Mouse (Mus musculus) thymus, postnatal 25 days (tissue): ENCODE data around the gene Mipep.
A peak's percentile ranks its signal among the peaks of the same experiment; 100 is the strongest.

ENCODE experiments used
- DNase-seq: peaks from one replicate; pipeline ENCODE4 v3.0.0; 2022

Mipep gene

GRCm38 (mm10) chr14:60757722-60758121 lies 26.7 kb upstream of the Mipep start:
- DNase-seq, result no peak

- no peak for DNase-seq
These were observed 25.3 kb upstream of the Mipep start for GRCm38 (mm10) chr14:60759097-60759496.

GRCm38 (mm10) chr14:60761801-60762200 lies 22.6 kb upstream of the Mipep start:
- DNase-seq, result no peak

GRCm38 (mm10) chr14:60762754-60763153 lies 21.6 kb upstream of the Mipep start:
- DNase-seq, result no peak

- DNase-seq, result no peak
These were observed 20.6 kb upstream of the Mipep start for GRCm38 (mm10) chr14:60763746-60764145.

GRCm38 (mm10) chr14:60764526-60764925 lies 19.8 kb upstream of the Mipep start:
- DNase-seq, result no peak

GRCm38 (mm10) chr14:60765025-60765424 lies 19.3 kb upstream of the Mipep start:
- DNase-seq, result no peak

GRCm38 (mm10) chr14:60767884-60768283 lies 16.5 kb upstream of the Mipep start, which contains the start of gene C1qtnf9:
TSS of gene C1qtnf9 (plus strand) at chr14:60768134.
- no peak for DNase-seq

- DNase-seq, result no peak
These were observed 15.0 kb upstream of the Mipep start for GRCm38 (mm10) chr14:60769340-60769739.

GRCm38 (mm10) chr14:60770594-60770993 lies 13.8 kb upstream of the Mipep start:
- no peak for DNase-seq

GRCm38 (mm10) chr14:60771057-60771456 lies 13.3 kb upstream of the Mipep start:
- DNase-seq, result peak; percentile 78

- DNase-seq, result no peak
These were observed 10.9 kb upstream of the Mipep start for GRCm38 (mm10) chr14:60773476-60773875.

- no peak for DNase-seq
These were observed 7.9 kb upstream of the Mipep start for GRCm38 (mm10) chr14:60776521-60776920.

- peak; percentile 59 for DNase-seq
These were observed 6.9 kb upstream of the Mipep start for GRCm38 (mm10) chr14:60777485-60777919.

- DNase-seq, result no peak
These were observed 5.2 kb upstream of the Mipep start for GRCm38 (mm10) chr14:60779198-60779597.

GRCm38 (mm10) chr14:60782121-60782656 lies 2.2 kb upstream of the Mipep start:
- no peak for DNase-seq

- no peak for DNase-seq
These were observed 1.2 kb upstream of the Mipep start for GRCm38 (mm10) chr14:60783196-60783595.

- peak; percentile 60 for DNase-seq
These were observed 5.7 kb downstream of the Mipep start for GRCm38 (mm10) chr14:60790103-60790502.

GRCm38 (mm10) chr14:60796600-60797322 lies 12.4 kb downstream of the Mipep start:
- DNase-seq, result no peak

GRCm38 (mm10) chr14:60797596-60797995 lies 13.2 kb downstream of the Mipep start:
- no peak for DNase-seq

- DNase-seq, result no peak
These were observed 14.3 kb downstream of the Mipep start for GRCm38 (mm10) chr14:60798721-60799120.

GRCm38 (mm10) chr14:60799762-60800728 lies 15.7 kb downstream of the Mipep start:
- DNase-seq, result no peak

- DNase-seq, result no peak
These were observed 17.7 kb downstream of the Mipep start for GRCm38 (mm10) chr14:60802026-60802425.
